Mouse (Mus musculus) small intestine, adult 2 months (tissue): ENCODE data around the gene Plekhm2.

Experiments
- CTCF ChIP-seq: fragments of 200-500 bp; IDR thresholded peaks from 2 replicates; pipeline ENCODE4 v1.5.1; 2012; ENCODE audit warnings: low read depth, mild to moderate bottlenecking, control low read depth, inconsistent platforms, low read length, moderate library complexity, mixed read lengths; ENCODE audit not compliant: insufficient replicate concordance, insufficient read length; ENCODE audit errors: extremely low read depth
- POLR2A ChIP-seq: fragments of 200-500 bp; IDR thresholded peaks from 2 replicates; pipeline ENCODE4 v1.6.1; 2012; ENCODE audit warnings: low read depth, mild to moderate bottlenecking, control low read depth, inconsistent platforms, low read length, moderate library complexity

DNA sequence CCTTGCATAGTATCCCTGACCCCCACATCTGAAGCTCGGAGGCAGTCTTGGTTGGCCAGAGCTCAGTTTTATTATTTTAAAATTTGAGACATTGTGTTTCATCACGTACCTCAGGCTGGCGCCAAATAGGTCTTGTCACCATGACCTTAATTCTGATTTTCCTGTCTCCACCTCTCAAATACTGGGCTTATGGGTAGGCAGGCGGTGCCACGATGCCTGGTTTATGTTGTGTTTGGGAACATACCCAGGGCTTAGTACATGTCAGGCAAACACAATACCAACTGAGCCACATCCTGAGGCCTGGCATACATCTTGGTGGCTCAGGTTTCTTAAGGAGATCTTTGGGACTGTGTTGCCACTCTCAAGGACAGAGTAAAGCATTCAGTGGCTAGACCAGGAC lies 42.1 kb downstream of the Plekhm2 start:
- no peak for TF ChIP-seq POLR2A
- no peak for TF ChIP-seq CTCF
